Mouse (Mus musculus): ENCODE measurements at regions not wholly inside any gene's neighbourhood (a gene's known extent, or its start where the extent isn't known, plus 50 kb on each side); places are given as distances from the start of the nearest gene placed in this dataset.

DNA sequence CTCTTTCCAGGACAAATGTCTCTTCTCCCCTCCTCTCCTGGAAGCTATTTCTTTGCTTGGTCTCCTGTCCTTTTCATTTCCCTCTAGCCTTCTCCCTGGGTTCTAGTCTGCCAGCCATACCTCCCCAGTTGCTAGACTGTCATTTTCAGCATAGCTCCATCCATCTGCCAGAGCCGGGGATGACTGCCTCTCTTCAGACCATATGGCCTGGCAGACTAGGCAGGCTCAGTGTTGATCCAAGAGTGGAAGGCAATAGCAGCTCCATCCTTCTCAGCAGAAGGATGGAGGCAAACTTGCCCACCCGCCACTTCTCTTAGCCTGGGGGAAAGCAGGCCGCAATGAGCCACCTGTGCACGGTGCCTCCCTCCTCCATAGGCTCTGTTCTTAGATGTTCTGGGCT, 242.0 kb upstream of the Adra1b start:
- TF ChIP-seq CTCF (IDR thresholded peaks at IDR 0.05; ENCODE audit: control insufficient read depth, insufficient read depth, insufficient read length) (no peak), USF1 (IDR thresholded peaks at IDR 0.05; ENCODE audit: low read depth) (no peak), MAX (IDR thresholded peaks at IDR 0.05) (no peak), FOSL1 (IDR thresholded peaks at IDR 0.05; ENCODE audit: insufficient read depth, low read length, poor library complexity, severe bottlenecking) (no peak)

All from C2C12 (cell line).